Mouse (Mus musculus) layer of hippocampus, adult 2 months (tissue): ENCODE measurements around the gene Yipf4. TPM values are rescaled to one million over a fixed set of nuclear protein-coding genes. Genes with fewer than 3 reads are reported as not detected.

Source experiments
- DNase-seq, 2 experiments: peaks; one replicate each; pipeline ENCODE4 v3.0.0; 2022; ENCODE audit warnings: low spot score in 2 of 2
- H3K27ac ChIP-seq: fragments of 200-600 bp; 2 replicates; pipeline ENCODE4 v1.8.1; 2022
- H3K4me3 ChIP-seq: fragments of 200-600 bp; 2 replicates; pipeline ENCODE4 v1.8.1; 2022; ENCODE audit warnings: mild to moderate bottlenecking
- CTCF ChIP-seq: fragments of 200-600 bp; conservative IDR thresholded peaks from 2 replicates; pipeline ENCODE4 v1.8.1; 2022; ENCODE audit warnings: antibody characterized with exemption, mild to moderate bottlenecking, moderate library complexity
- total RNA-seq, 2 experiments: library from RNA; stranded (reverse); gene quantifications; 2 replicates each; pipeline ENCODE4 v1.2.3; 2021

Gene Yipf4
- total RNA-seq, 2 experiments from 2014 or later, result 76.4 to 84.8 TPM

- DNase-seq, result no peak
- no peak overlapping the region for H3K4me3 ChIP-seq
- no peak overlapping the region for H3K27ac ChIP-seq
- no peak for TF ChIP-seq CTCF
Observed at GRCm38 (mm10) chr17:74480361-74481069, 8.8 kb upstream of the Yipf4 start.

- peak overlapping the region; percentile 91 for H3K27ac ChIP-seq
Observed at GRCm38 (mm10) chr17:74489901-74490220, 568 bp downstream of the Yipf4 start.

GRCm38 (mm10) chr17:74491565-74491964, 2.3 kb downstream of the Yipf4 start:
- TF ChIP-seq CTCF, result no peak

More at GRCm38 (mm10) chr17:74489901-74490220, 568 bp downstream of the Yipf4 start:
- H3K4me3 ChIP-seq, result peak overlapping the region; percentile 97
- no peak for DNase-seq
- TF ChIP-seq CTCF, result no peak

GRCm38 (mm10) chr17:74500204-74500603, 10.9 kb downstream of the Yipf4 start:
- no peak for TF ChIP-seq CTCF
- no peak for DNase-seq
- Histone ChIP-seq H3K4me3 (no peak overlapping the region), H3K27ac (no peak overlapping the region)

More at GRCm38 (mm10) chr17:74491565-74491964, 2.3 kb downstream of the Yipf4 start:
- Histone ChIP-seq H3K27ac (no peak overlapping the region), H3K4me3 (no peak overlapping the region)
- no peak for DNase-seq

GRCm38 (mm10) chr17:74501085-74501484, 11.8 kb downstream of the Yipf4 start:
- TF ChIP-seq CTCF, result no peak
- no peak for DNase-seq
- Histone ChIP-seq H3K4me3 (no peak overlapping the region), H3K27ac (no peak overlapping the region)

GRCm38 (mm10) chr17:74507934-74508333, 18.6 kb downstream of the Yipf4 start:
- peak in 1 of 2 experiments; percentile 46 for DNase-seq
- TF ChIP-seq CTCF, result no peak
- Histone ChIP-seq H3K4me3 (no peak overlapping the region), H3K27ac (peak overlapping the region; percentile 83)

GRCm38 (mm10) chr17:74508600-74508999, 19.3 kb downstream of the Yipf4 start:
- Histone ChIP-seq H3K4me3 (no peak overlapping the region), H3K27ac (peak overlapping the region; percentile 83)
- no peak for DNase-seq
- TF ChIP-seq CTCF, result no peak

GRCm38 (mm10) chr17:74512308-74512707, 23.0 kb downstream of the Yipf4 start:
- DNase-seq, result no peak
- Histone ChIP-seq H3K27ac (no peak overlapping the region), H3K4me3 (no peak overlapping the region)
- no peak for TF ChIP-seq CTCF

- no peak for DNase-seq
- TF ChIP-seq CTCF, result peak; percentile 18; the same call in 1 of the 2 replicates
Observed at GRCm38 (mm10) chr17:74522797-74523723, 33.8 kb downstream of the Yipf4 start.

GRCm38 (mm10) chr17:74526117-74526516, 36.8 kb downstream of the Yipf4 start:
- no peak for TF ChIP-seq CTCF
- H3K4me3 ChIP-seq, result no peak overlapping the region
- H3K27ac ChIP-seq, result no peak overlapping the region
- DNase-seq, result no peak

More at GRCm38 (mm10) chr17:74522797-74523723, 33.8 kb downstream of the Yipf4 start:
- no peak overlapping the region for H3K27ac ChIP-seq
- no peak overlapping the region for H3K4me3 ChIP-seq

GRCm38 (mm10) chr17:74526806-74527653, 37.7 kb downstream of the Yipf4 start:
- DNase-seq, result no peak
- peak overlapping the region; percentile 61 for H3K4me3 ChIP-seq
- TF ChIP-seq CTCF, result no peak
- peak overlapping the region; percentile 94 for H3K27ac ChIP-seq
